Mouse (Mus musculus): ENCODE results near the gene Gpt2. TPM values are rescaled to one million over a fixed set of nuclear protein-coding genes. Genes with fewer than 3 reads are reported as not detected.

Gene Gpt2
- 0.41 TPM for polyA plus RNA-seq (2017; shearing (Covaris generic))

GRCm38 (mm10) chr8:85492125-85492875 is at the start of gene Gpt2:
TSS of gene Gpt2 (plus strand) at chr8:85492576.

GRCm38 (mm10) chr8:85555181-85556145 is 63.1 kb downstream of the Gpt2 start, which contains the start of gene Dnaja2:
TSS of gene Dnaja2 (minus strand) at chr8:85555344.

Other genes starting within 250 kb of the Gpt2 start
- 25.7 TPM for gene Orc6, start 192.9 kb upstream of the Gpt2 start, polyA plus RNA-seq (2017; shearing (Covaris generic))
- gene Vps35, start 192.8 kb upstream of the Gpt2 start, polyA plus RNA-seq (2017; shearing (Covaris generic)), result 131 TPM
- gene Mylk3, start 106.2 kb upstream of the Gpt2 start, polyA plus RNA-seq (2017; shearing (Covaris generic)), result not detected
- gene 4921524J17Rik, start 59.7 kb upstream of the Gpt2 start, polyA plus RNA-seq (2017; shearing (Covaris generic)), result 45.5 TPM
- 176 TPM for gene Dnaja2, start 62.8 kb downstream of the Gpt2 start, polyA plus RNA-seq (2017; shearing (Covaris generic))
- gene Neto2, start 208.3 kb downstream of the Gpt2 start, polyA plus RNA-seq (2017; shearing (Covaris generic)), result 0.17 TPM